Mouse (Mus musculus) right cerebral cortex, postnatal 14 days (tissue): ENCODE measurements around the gene Abhd12.
"Not testable (repeated sequence)": the region's sequence is repeated elsewhere in the genome, so short reads cannot be mapped to it uniquely, and the experiment has no call there.

ENCODE experiments used
- DNase-seq: peaks from one replicate; pipeline ENCODE4 v3.0.0; 2022

The Abhd12 gene

GRCm38 (mm10) chr2:150904272-150904935, at the start of gene Abhd12:
TSS of gene Abhd12 (minus strand) at chr2:150904741.
- peak; percentile 98 for DNase-seq

GRCm38 (mm10) chr2:150951201-150951600, 46.7 kb upstream of the Abhd12 start:
- DNase-seq = no peak

- no peak for DNase-seq
Observed at GRCm38 (mm10) chr2:150950056-150950455, 45.5 kb upstream of the Abhd12 start.

- no peak for DNase-seq
Observed at GRCm38 (mm10) chr2:150949652-150950051, 45.1 kb upstream of the Abhd12 start.

- no peak for DNase-seq
Observed at GRCm38 (mm10) chr2:150948786-150949185, 44.2 kb upstream of the Abhd12 start.

GRCm38 (mm10) chr2:150947880-150948611, 43.5 kb upstream of the Abhd12 start:
- not testable (repeated sequence) for DNase-seq

GRCm38 (mm10) chr2:150947341-150947740, 42.8 kb upstream of the Abhd12 start:
- not testable (repeated sequence) for DNase-seq

- DNase-seq = no peak
Observed at GRCm38 (mm10) chr2:150944017-150944416, 39.5 kb upstream of the Abhd12 start.

GRCm38 (mm10) chr2:150934659-150935058, 30.1 kb upstream of the Abhd12 start:
- no peak for DNase-seq

- DNase-seq = no peak
Observed at GRCm38 (mm10) chr2:150933482-150933881, 28.9 kb upstream of the Abhd12 start.

GRCm38 (mm10) chr2:150930806-150931205, 26.3 kb upstream of the Abhd12 start:
- no peak for DNase-seq

GRCm38 (mm10) chr2:150929156-150929555, 24.6 kb upstream of the Abhd12 start:
- no peak for DNase-seq

GRCm38 (mm10) chr2:150927038-150927720, 22.6 kb upstream of the Abhd12 start:
- DNase-seq = no peak

GRCm38 (mm10) chr2:150923505-150923904, 19.0 kb upstream of the Abhd12 start:
- DNase-seq = no peak

GRCm38 (mm10) chr2:150923026-150923425, 18.5 kb upstream of the Abhd12 start:
- DNase-seq = no peak

- no peak for DNase-seq
Observed at GRCm38 (mm10) chr2:150922165-150922564, 17.6 kb upstream of the Abhd12 start.

GRCm38 (mm10) chr2:150921697-150922096, 17.2 kb upstream of the Abhd12 start:
- DNase-seq = no peak

GRCm38 (mm10) chr2:150920543-150920942, 16.0 kb upstream of the Abhd12 start:
- DNase-seq = no peak

GRCm38 (mm10) chr2:150918720-150919119, 14.2 kb upstream of the Abhd12 start:
- DNase-seq = no peak

GRCm38 (mm10) chr2:150915786-150916185, 11.2 kb upstream of the Abhd12 start:
- no peak for DNase-seq

- DNase-seq = no peak
Observed at GRCm38 (mm10) chr2:150914781-150915515, 10.4 kb upstream of the Abhd12 start.

- DNase-seq = no peak
Observed at GRCm38 (mm10) chr2:150910295-150910881, 5.8 kb upstream of the Abhd12 start.
